ENCODE assay signal across 23 mouse cellular contexts in genomic region chr1:54930670-54931200, GRCm38 (mm10). TPM values are rescaled to one million over a fixed set of nuclear protein-coding genes. Genes with fewer than 3 reads are reported as not detected.
DNase-seq lines count a peak whose midpoint lies in the region; ATAC-seq lines count a peak whose summit lies in the region.
"Had no signal": no experiment of that assay in that cellular context is flagged by ENCODE, and none has a peak within 500 bp of the region (broad histone marks: within the 10 kb centered on the region; RNA-seq: fewer than 3 reads in every experiment).

No protein-coding gene starts in this region.

- no peaks in the 10 kb centered on the region for H3K9me3 ChIP-seq in heart, embryonic 14.5 days (ENCODE audit: control insufficient read depth, low read length)
- no peaks in the 10 kb centered on the region for H3K9me3 ChIP-seq in limb, embryonic 12.5 days
- H3K9me3 ChIP-seq in liver, embryonic 12.5 days (replicated peaks), result no peaks in the 10 kb centered on the region
- no peaks in the 10 kb centered on the region for H3K9me3 ChIP-seq in hindbrain, embryonic 14.5 days (ENCODE audit: control insufficient read depth, low read length)
- H3K9me3 ChIP-seq: hindbrain, embryonic 15.5 days; lung, embryonic 15.5 days; midbrain, embryonic 10.5 days; neural tube, embryonic 15.5 days had no signal

- H3K4me1 ChIP-seq in heart, embryonic 14.5 days (ENCODE audit: control insufficient read depth in 2 of 2, insufficient read depth in 2 of 2, low read length in 2 of 2), result peaks cover 3 to 13% of the 10 kb centered on the region in 2 experiments
- H3K4me1 ChIP-seq in limb, embryonic 12.5 days (replicated peaks), result peaks cover 25% of the 10 kb centered on the region
- peaks cover 8% of the 10 kb centered on the region; the same call in 1 of the 2 replicates for H3K4me1 ChIP-seq in liver, embryonic 12.5 days
- H3K4me1 ChIP-seq in hindbrain, embryonic 14.5 days (replicated peaks; ENCODE audit: control insufficient read depth, insufficient read depth, low read length), result no peaks in the 10 kb centered on the region

- DNase-seq in heart, postnatal 25 days (ENCODE audit: low spot score), result no peak
- peak; percentile 25 for DNase-seq in Muller cell, postnatal 12 days (ENCODE audit: inconsistent ontology term)
- no peak for DNase-seq in hindbrain, embryonic 14.5 days (ENCODE audit: low spot score)
- DNase-seq: adrenal gland, adult 8-10 months; B cell, adult 2 months; cerebellum, adult 18-20 months; cerebellum, postnatal 14 days; gastrocnemius, postnatal 36 days; heart, postnatal 36 days; kidney, adult 2 months; kidney, postnatal 14 days had no signal

- H3K4me3 ChIP-seq in heart, embryonic 14.5 days (ENCODE audit: control insufficient read depth in 1 of 2, insufficient read depth in 1 of 2, low read depth in 1 of 2, low read length in 2 of 2), result no peak overlapping the region
- H3K4me3 ChIP-seq in limb, embryonic 12.5 days (replicated peaks), result no peak overlapping the region
- H3K4me3 ChIP-seq in liver, embryonic 12.5 days, result no peak overlapping the region
- no peak overlapping the region for H3K4me3 ChIP-seq in hindbrain, embryonic 14.5 days (replicated peaks; ENCODE audit: low read length)
- H3K4me3 ChIP-seq: hindbrain, embryonic 15.5 days; lung, embryonic 15.5 days; midbrain, embryonic 10.5 days; neural tube, embryonic 15.5 days had no signal

- no peaks in the 10 kb centered on the region for H3K27me3 ChIP-seq in heart, embryonic 14.5 days (ENCODE audit: control insufficient read depth, insufficient read depth, low read length)
- no peaks in the 10 kb centered on the region for H3K27me3 ChIP-seq in limb, embryonic 12.5 days
- H3K27me3 ChIP-seq in liver, embryonic 12.5 days (replicated peaks), result peaks cover 18% of the 10 kb centered on the region
- no peaks in the 10 kb centered on the region for H3K27me3 ChIP-seq in hindbrain, embryonic 14.5 days (ENCODE audit: control insufficient read depth, insufficient read depth, low read length)
- H3K27me3 ChIP-seq: hindbrain, embryonic 15.5 days; lung, embryonic 15.5 days; neural tube, embryonic 15.5 days; Patski had no signal

- H3K4me2 ChIP-seq in heart, embryonic 14.5 days (ENCODE audit: low read length), result peak overlapping the region; percentile 9; the same call in 1 of the 2 replicates
- H3K4me2 ChIP-seq in limb, embryonic 12.5 days, result peak overlapping the region; percentile 6; the same call in 1 of the 2 replicates
- H3K4me2 ChIP-seq in liver, embryonic 12.5 days, result no peak overlapping the region
- H3K4me2 ChIP-seq in hindbrain, embryonic 14.5 days (replicated peaks), result no peak overlapping the region
- H3K4me2 ChIP-seq: heart, embryonic 11.5 days; hindbrain, embryonic 15.5 days; lung, embryonic 15.5 days; neural tube, embryonic 15.5 days had no signal

- no peaks in the 10 kb centered on the region for H3K36me3 ChIP-seq in heart, embryonic 14.5 days (ENCODE audit: control insufficient read depth, insufficient read depth, low read length)
- H3K36me3 ChIP-seq in limb, embryonic 12.5 days, result no peaks in the 10 kb centered on the region
- H3K36me3 ChIP-seq in liver, embryonic 12.5 days, result no peaks in the 10 kb centered on the region
- no peaks in the 10 kb centered on the region for H3K36me3 ChIP-seq in hindbrain, embryonic 14.5 days (replicated peaks; ENCODE audit: control insufficient read depth, insufficient read depth)
- H3K36me3 ChIP-seq: hindbrain, embryonic 15.5 days; lung, embryonic 15.5 days; midbrain, embryonic 10.5 days; neural tube, embryonic 15.5 days had no signal

- WGBS in heart, embryonic 14.5 days, result 41% methylated on average over 8 of the region's 8 CpGs
- 25% methylated on average over 8 of the region's 8 CpGs for WGBS in limb, embryonic 12.5 days
- WGBS in liver, embryonic 12.5 days (ENCODE audit: insufficient replicate concordance), result 59% methylated on average over 8 of the region's 8 CpGs
- WGBS in hindbrain, embryonic 14.5 days, result 68% methylated on average over 8 of the region's 8 CpGs

- H3K27ac ChIP-seq in heart, embryonic 14.5 days (replicated peaks in 1 of 2; ENCODE audit: control insufficient read depth in 1 of 2, insufficient read depth in 1 of 2, low read depth in 2 of 2, low read length in 2 of 2), result no peak overlapping the region
- no peak overlapping the region for H3K27ac ChIP-seq in limb, embryonic 12.5 days
- H3K27ac ChIP-seq in liver, embryonic 12.5 days, result no peak overlapping the region
- no peak overlapping the region for H3K27ac ChIP-seq in hindbrain, embryonic 14.5 days
- H3K27ac ChIP-seq: hindbrain, embryonic 15.5 days; liver, embryonic 14.5 days; lung, embryonic 15.5 days; midbrain, embryonic 10.5 days; neural tube, embryonic 15.5 days had no signal

- no peak overlapping the region for H3K9ac ChIP-seq in heart, embryonic 14.5 days (ENCODE audit: low read length)
- no peak overlapping the region for H3K9ac ChIP-seq in limb, embryonic 12.5 days (replicated peaks)
- H3K9ac ChIP-seq in liver, embryonic 12.5 days, result no peak overlapping the region
- H3K9ac ChIP-seq in hindbrain, embryonic 14.5 days, result no peak overlapping the region
- H3K9ac ChIP-seq: hindbrain, embryonic 15.5 days; liver, embryonic 14.5 days; lung, embryonic 15.5 days; neural tube, embryonic 15.5 days had no signal

- intact Hi-C loops in heart, postnatal 25 days (cut with DNase I), result no loop called here

- ATAC-seq in heart, embryonic 14.5 days (ENCODE audit: insufficient number of reproducible peaks, insufficient read depth, low FRiP score, low read depth), result no peak
- ATAC-seq in limb, embryonic 12.5 days (ENCODE audit: insufficient number of reproducible peaks, insufficient read depth, low FRiP score, low TSS enrichment, low read depth), result no peak
- no peak for ATAC-seq in liver, embryonic 12.5 days
- ATAC-seq in granulocyte monocyte progenitor cell, adult 5-6 weeks (replicated peaks; ENCODE audit: poor library complexity, severe bottlenecking), result no peak
- ATAC-seq in hindbrain, embryonic 14.5 days (ENCODE audit: low FRiP score), result no peak
- ATAC-seq: activated CD4-positive, CD25-positive, alpha-beta regulatory T cell, adult 4 months; Patski had no signal

RNA-seq across cellular contexts. Expression of gene Ankrd44, which starts 4.5 kb away (rescaled TPM):
- 9.2 and 10.5 TPM in 2 replicates for polyA plus RNA-seq in heart, embryonic 14.5 days (2014; fragmentation: Nextera tagmentation; extraction: Ambion mirVana)
- 10 to 100 TPM; 12.1 to 12.8 TPM for total RNA-seq in heart, postnatal 25 days (2021)
- polyA plus RNA-seq in limb, embryonic 12.5 days (2016; fragmentation: Nextera tagmentation; extraction: Ambion mirVana), result 21.6 and 22.2 TPM in 2 replicates
- polyA plus RNA-seq in liver, embryonic 12.5 days (2016; fragmentation: Nextera tagmentation; extraction: Ambion mirVana), result 4.5 and 6.1 TPM in 2 replicates
- 99.4 and 128 TPM in 2 replicates for total RNA-seq in granulocyte monocyte progenitor cell, adult 5-6 weeks (2014; fragmentation: Nextera tagmentation)
- total RNA-seq in granulocyte monocyte progenitor cell, adult 5-6 weeks (2017), result 77.5 and 82.6 TPM in 2 replicates
- polyA plus RNA-seq in hindbrain, embryonic 14.5 days (2014; fragmentation: Nextera tagmentation; extraction: Ambion mirVana), result 30.0 and 31.0 TPM in 2 replicates

Comparison
In these comparisons a context has a peak if more than half of its experiments do, and no peak if none do; other contexts are left out.
1. H3K4me2 ChIP-seq: peak in heart, embryonic 14.5 days (single experiment) and limb, embryonic 12.5 days (single experiment); none in liver, embryonic 12.5 days (single experiment) and hindbrain, embryonic 14.5 days (single experiment).